In genomic region chr3:102970508-102970907, GRCm38 (mm10) we compare ENCODE assay signal across 33 mouse cellular contexts. TPM values are rescaled to one million over a fixed set of nuclear protein-coding genes. Genes with fewer than 3 reads are reported as not detected.
A peak's percentile ranks its signal among the peaks of the same experiment; 100 is the strongest.
DNase-seq lines count a peak whose midpoint lies in the region; ATAC-seq and TF ChIP-seq lines count a peak whose summit lies in the region.
"Had no signal": no experiment of that assay in that cellular context is flagged by ENCODE, and none has a peak within 500 bp of the region (broad histone marks: within the 10 kb centered on the region; RNA-seq: fewer than 3 reads in every experiment).

No protein-coding gene starts in this region.

- H3K27ac ChIP-seq in lung, postnatal 0 days (ENCODE audit: low read length): peak overlapping the region; percentile 72
- H3K27ac ChIP-seq: forebrain, embryonic 15.5 days; hindbrain, postnatal 0 days; intestine, embryonic 15.5 days; liver, embryonic 12.5 days had no signal

- H3K9ac ChIP-seq in lung, postnatal 0 days (replicated peaks; ENCODE audit: low read depth): no peak overlapping the region
- H3K9ac ChIP-seq: forebrain, embryonic 15.5 days; intestine, embryonic 15.5 days; liver, embryonic 12.5 days; liver, postnatal 0 days had no signal

- H3K27me3 ChIP-seq in lung, postnatal 0 days (replicated peaks; ENCODE audit: insufficient read depth, low read length): no peaks in the 10 kb centered on the region
- H3K27me3 ChIP-seq: intestine, embryonic 15.5 days; liver, embryonic 12.5 days had no signal

- peak; percentile 63 for TF ChIP-seq EP300 in lung, postnatal 0 days (IDR thresholded peaks at IDR 0.05)

- TF ChIP-seq CTCF in lung, postnatal 0 days (IDR thresholded peaks at IDR 0.05): no peak

- H3K4me1 ChIP-seq in lung, postnatal 0 days (ENCODE audit: insufficient read depth, low read depth, low read length): no peaks in the 10 kb centered on the region
- H3K4me1 ChIP-seq: intestine, embryonic 15.5 days; liver, embryonic 12.5 days had no signal

- 54% methylated on average over 3 of the region's 3 CpGs for WGBS in lung, postnatal 0 days

- no peak for DNase-seq in frontal cortex, postnatal 10 days (ENCODE audit: low spot score in 2 of 2)
- peak; percentile 74 for DNase-seq in lung, postnatal 0 days (ENCODE audit: low spot score)
- no peak for DNase-seq in lung, postnatal 36 days
- DNase-seq in 3T3-L1 (ENCODE audit: low read depth, low spot score): peak; percentile 43
- peak; percentile 41 for DNase-seq in NIH3T3 (ENCODE audit: low read depth)
- DNase-seq in right cerebral cortex, postnatal 10 days (ENCODE audit: low spot score in 2 of 2): no peak
- DNase-seq: adrenal gland, adult 8-10 months; B cell, adult 2 months; cerebellum, adult 8-10 months; cerebellum, postnatal 25 days; gastrocnemius, postnatal 10 days; heart, postnatal 14 days; kidney, adult 2 months; kidney, postnatal 36 days; layer of hippocampus, postnatal 36 days; left cerebral cortex, postnatal 4 days; liver, postnatal 0 days; spleen, adult 18-20 months; thymus, adult 2 months; thymus, postnatal 36 days had no signal

- no peak overlapping the region for H3K4me3 ChIP-seq in lung, postnatal 0 days (ENCODE audit: low read depth, low read length)
- H3K4me3 ChIP-seq: forebrain, embryonic 15.5 days; intestine, embryonic 15.5 days; liver, embryonic 12.5 days had no signal

- H3K4me2 ChIP-seq in lung, postnatal 0 days (replicated peaks; ENCODE audit: low read depth, low read length): no peak overlapping the region
- H3K4me2 ChIP-seq: forebrain, embryonic 15.5 days; intestine, embryonic 15.5 days; liver, embryonic 12.5 days had no signal

- ATAC-seq in frontal cortex, adult (ENCODE audit: low TSS enrichment): peak; percentile 47; the same call in 1 of the 2 replicates
- ATAC-seq in lung, postnatal 0 days: peak; percentile 89
- ATAC-seq: forebrain, embryonic 15.5 days; intestine, embryonic 15.5 days; liver, embryonic 12.5 days; liver, postnatal 0 days had no signal

- H3K36me3 ChIP-seq in lung, postnatal 0 days (ENCODE audit: insufficient read depth, low read length): no peaks in the 10 kb centered on the region
- H3K36me3 ChIP-seq: forebrain, embryonic 15.5 days; intestine, embryonic 15.5 days; liver, embryonic 12.5 days had no signal

- H3K9me3 ChIP-seq in lung, postnatal 0 days (ENCODE audit: low read length): no peaks in the 10 kb centered on the region
- H3K9me3 ChIP-seq: forebrain, embryonic 15.5 days; intestine, embryonic 15.5 days; liver, embryonic 12.5 days had no signal

RNA-seq across cellular contexts. Expression of gene Nr1h5, which starts 6.6 kb away (rescaled TPM):
- 0.06 TPM in 1 of 2 replicates, not detected in the other for polyA plus RNA-seq in lung, postnatal 0 days (2015; fragmentation: Nextera tagmentation; extraction: Ambion mirVana)
- polyA plus RNA-seq: heart, embryonic 14.5 days; hindbrain, embryonic 11.5 days; hindbrain, postnatal 0 days had no signal

RNA-seq across cellular contexts. Expression of gene Sike1, which starts 25.0 kb away (rescaled TPM):
- polyA plus RNA-seq in lung, postnatal 0 days (2015; fragmentation: Nextera tagmentation; extraction: Ambion mirVana): 56.3 and 66.6 TPM in 2 replicates

RNA-seq across cellular contexts. Expression of gene Sycp1, which starts 34.6 kb away (rescaled TPM):
- not detected in 2 replicates for polyA plus RNA-seq in lung, postnatal 0 days (2015; fragmentation: Nextera tagmentation; extraction: Ambion mirVana)
- polyA plus RNA-seq: embryonic facial prominence, embryonic 11.5 days; forebrain, embryonic 15.5 days; gonadal fat pad, adult 2 months; heart, embryonic 14.5 days; hindbrain, postnatal 0 days; intestine, embryonic 15.5 days; kidney, adult 2 months; kidney, embryonic 16.5 days; limb, embryonic 14.5 days; liver, postnatal 0 days; midbrain, embryonic 14.5 days; neural tube, embryonic 11.5 days; thymus, adult 2 months had no signal

RNA-seq across cellular contexts. Expression of gene Csde1, which starts 49.7 kb away (rescaled TPM):
- polyA plus RNA-seq in lung, postnatal 0 days (2015; fragmentation: Nextera tagmentation; extraction: Ambion mirVana): 167 and 191 TPM in 2 replicates

Comparison
In these comparisons a context has a peak if more than half of its experiments do, and no peak if none do; other contexts are left out.
1. DNase-seq: peak in lung, postnatal 0 days (single experiment), 3T3-L1 (single experiment) and NIH3T3 (single experiment); none in frontal cortex, postnatal 10 days (0 of 2), lung, postnatal 36 days (single experiment) and right cerebral cortex, postnatal 10 days (0 of 2).